Mouse (Mus musculus): ENCODE results near the gene Ankrd49. TPM values are rescaled to one million over a fixed set of nuclear protein-coding genes. Genes with fewer than 3 reads are reported as not detected.
A peak's percentile ranks its signal among the peaks of the same experiment; 100 is the strongest.

Ankrd49 gene
- 43.0 and 45.7 TPM in 2 replicates for polyA plus RNA-seq (2015; fragmentation: Nextera tagmentation; extraction: Ambion mirVana)

DNA sequence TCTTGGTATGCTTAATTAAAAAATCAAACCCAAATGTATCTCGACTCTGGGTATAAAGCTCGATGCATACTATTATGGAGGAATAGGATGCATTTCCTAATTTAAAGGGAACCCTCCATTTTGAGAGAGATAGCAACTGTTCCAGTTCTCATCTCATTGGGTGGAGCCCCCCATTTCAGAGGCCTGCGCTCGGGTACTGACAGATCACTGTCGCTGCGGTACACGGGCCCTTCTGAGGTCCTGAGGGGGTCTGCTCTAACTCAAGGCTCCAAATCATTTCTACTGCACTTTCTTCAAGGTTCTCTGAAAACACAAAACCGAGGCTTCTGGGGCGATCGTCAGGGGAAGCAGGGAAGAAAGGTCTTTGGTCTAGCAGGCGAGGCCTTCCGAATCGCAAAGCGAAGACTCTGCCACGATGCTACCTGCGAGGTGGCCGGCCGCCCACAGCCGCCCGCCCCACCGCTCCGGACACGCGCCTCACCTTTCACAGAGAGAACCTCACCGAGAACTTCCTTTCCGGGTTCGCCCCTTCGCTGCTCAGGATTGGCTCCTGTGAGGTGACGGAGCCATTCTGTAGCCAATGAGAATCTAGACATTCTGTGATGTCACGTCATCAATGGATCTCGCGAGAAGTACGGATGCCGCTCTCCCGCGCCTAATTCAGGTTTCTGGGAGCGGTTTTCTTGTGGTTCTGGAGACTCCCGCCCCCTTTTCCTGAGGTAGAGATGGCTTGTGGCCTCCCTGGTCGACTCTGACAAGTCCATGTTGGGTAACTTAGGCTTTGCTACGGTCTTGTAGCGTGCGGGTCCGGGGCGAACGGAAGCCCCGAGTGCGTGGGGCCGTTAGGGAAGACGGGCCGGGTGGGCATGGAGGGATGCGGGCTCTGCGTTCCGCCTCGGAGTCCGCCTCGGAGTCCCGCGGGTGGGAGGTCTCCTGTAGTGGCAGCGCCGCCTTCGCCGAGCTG, at the start of gene Ankrd49, which contains the start of gene Mre11a:
Ankrd49 (minus strand) TSS at position 818 of the 964 bp plus-strand sequence.
Mre11a (plus strand) TSS at position 616 of the 964 bp plus-strand sequence.
- no peaks in the 10 kb centered on the region for H3K27me3 ChIP-seq
- peak within 1 kb of the TSS; percentile 85 for H3K9ac ChIP-seq
- peak within 1 kb of the TSS; percentile 98 for H3K27ac ChIP-seq
- H3K4me1 ChIP-seq, result peaks cover 9% of the 10 kb centered on the region
- peak within 1 kb of the TSS; percentile 66 for H3K4me2 ChIP-seq
- WGBS, result under 1% methylated on average over 62 of the region's 62 CpGs
- peak; percentile 100 for ATAC-seq (replicated peaks; ENCODE audit: low FRiP score)
- peaks cover 61% of the 10 kb centered on the region for H3K36me3 ChIP-seq
- H3K9me3 ChIP-seq (replicated peaks), result no peaks in the 10 kb centered on the region
- peak within 1 kb of the TSS; percentile 87 for H3K4me3 ChIP-seq (replicated peaks)

DNA sequence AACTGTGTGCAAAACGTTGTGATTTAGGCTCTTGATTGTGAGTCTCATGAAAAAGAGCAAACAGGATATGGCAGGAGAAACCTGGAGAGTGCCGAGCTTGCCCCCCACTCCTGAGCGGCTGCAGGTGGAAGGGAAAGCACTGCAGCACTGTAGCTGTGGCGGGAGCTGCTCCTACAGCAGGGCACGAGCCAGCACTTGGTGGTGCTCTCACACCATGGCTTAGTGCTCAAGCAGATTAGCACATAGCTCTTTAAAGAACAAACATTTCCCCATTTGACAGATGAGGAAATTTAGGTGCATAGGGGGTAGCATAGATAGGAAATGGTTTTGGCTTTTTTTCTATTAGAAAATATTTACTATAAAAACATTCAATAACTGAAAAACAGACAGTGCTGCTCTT, 47.4 kb upstream of the Ankrd49 start:
- no peaks in the 10 kb centered on the region for H3K4me1 ChIP-seq
- no peak for ATAC-seq (replicated peaks; ENCODE audit: low FRiP score)
- H3K9ac ChIP-seq, result no peak overlapping the region
- no peak overlapping the region for H3K4me3 ChIP-seq (replicated peaks)
- WGBS, result 82% methylated on average over 5 of the region's 5 CpGs
- no peaks in the 10 kb centered on the region for H3K9me3 ChIP-seq (replicated peaks)
- H3K4me2 ChIP-seq, result no peak overlapping the region
- H3K27me3 ChIP-seq, result no peaks in the 10 kb centered on the region
- H3K36me3 ChIP-seq, result peaks cover 86% of the 10 kb centered on the region
- H3K27ac ChIP-seq, result no peak overlapping the region

DNA sequence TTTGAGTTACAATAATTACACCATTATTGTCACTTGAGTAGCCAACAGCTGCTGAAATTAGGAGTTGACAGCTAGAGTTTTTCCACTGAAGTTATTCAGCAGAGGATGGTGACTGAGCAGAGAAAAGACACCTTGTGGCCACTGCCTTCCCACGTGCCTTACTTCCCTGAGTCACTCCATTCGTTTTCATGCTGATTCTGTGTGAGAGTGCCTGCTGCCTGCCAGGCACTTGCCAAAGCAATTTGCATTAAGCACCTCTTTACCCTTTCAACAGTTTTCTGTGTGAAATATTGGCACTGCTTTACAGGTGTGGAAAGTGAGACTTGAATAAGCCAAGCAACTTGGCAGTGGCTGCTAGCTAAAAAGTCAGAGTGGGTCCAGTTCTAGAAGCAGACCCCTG, 43.2 kb upstream of the Ankrd49 start:
- ATAC-seq (replicated peaks; ENCODE audit: low FRiP score), result no peak
- WGBS, result 72% methylated on average over 2 of the region's 2 CpGs
- Histone ChIP-seq H3K27me3 (no peaks in the 10 kb centered on the region), H3K4me2 (no peak overlapping the region), H3K36me3 (peaks cover 83% of the 10 kb centered on the region), H3K9ac (no peak overlapping the region), H3K4me1 (no peaks in the 10 kb centered on the region), H3K4me3 (replicated peaks) (no peak overlapping the region), H3K27ac (no peak overlapping the region), H3K9me3 (replicated peaks) (no peaks in the 10 kb centered on the region)

DNA sequence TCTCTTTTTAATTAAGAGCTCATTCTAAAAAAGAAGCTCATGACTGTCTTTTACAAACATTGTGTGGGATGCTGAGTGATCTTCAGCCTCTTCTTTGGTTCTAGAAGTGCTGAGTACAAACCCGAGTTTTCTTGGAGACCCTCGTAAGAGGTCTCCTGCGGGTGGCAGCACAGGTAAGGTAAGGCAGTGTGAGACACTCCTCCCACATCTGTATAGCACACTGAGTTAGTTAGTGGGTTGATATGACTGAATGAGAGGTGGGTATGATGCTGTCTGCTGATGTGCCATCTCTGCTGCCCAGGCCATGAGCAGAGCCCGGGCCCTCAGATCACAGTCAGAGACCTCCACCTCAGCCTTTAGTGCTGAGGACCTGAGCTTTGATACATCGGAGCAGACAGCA, 40.2 kb upstream of the Ankrd49 start:
- Histone ChIP-seq H3K9ac (no peak overlapping the region), H3K27ac (no peak overlapping the region), H3K4me1 (no peaks in the 10 kb centered on the region), H3K4me2 (no peak overlapping the region), H3K36me3 (peaks cover 83% of the 10 kb centered on the region), H3K9me3 (replicated peaks) (no peaks in the 10 kb centered on the region), H3K4me3 (replicated peaks) (no peak overlapping the region), H3K27me3 (no peaks in the 10 kb centered on the region)
- 86% methylated on average over 5 of the region's 5 CpGs for WGBS
- ATAC-seq (replicated peaks; ENCODE audit: low FRiP score), result no peak

DNA sequence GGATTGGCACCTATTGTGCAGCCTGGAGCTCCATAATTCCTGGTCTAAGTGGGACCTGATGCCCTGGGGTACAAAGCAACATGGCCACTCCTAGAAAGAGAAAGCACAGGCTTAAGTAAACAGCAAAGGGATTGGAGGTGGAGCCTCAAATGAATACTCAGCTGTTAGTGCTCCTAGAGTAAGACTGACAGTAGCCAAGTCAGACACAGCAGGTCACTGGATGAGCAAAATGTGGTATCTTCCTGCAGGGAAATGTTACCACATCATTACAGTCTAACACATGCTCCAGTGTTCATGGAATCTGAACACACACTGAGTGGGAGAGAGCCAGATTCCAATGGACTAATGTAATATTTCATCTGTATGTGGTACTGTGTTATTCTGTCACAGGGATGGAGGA, 36.7 kb upstream of the Ankrd49 start:
- no peak overlapping the region for H3K27ac ChIP-seq
- no peaks in the 10 kb centered on the region for H3K9me3 ChIP-seq (replicated peaks)
- H3K36me3 ChIP-seq, result peaks cover 91% of the 10 kb centered on the region
- no peak overlapping the region for H3K9ac ChIP-seq
- no peak overlapping the region for H3K4me2 ChIP-seq
- no peak for ATAC-seq (replicated peaks; ENCODE audit: low FRiP score)
- H3K4me1 ChIP-seq, result no peaks in the 10 kb centered on the region
- H3K27me3 ChIP-seq, result no peaks in the 10 kb centered on the region
- no peak overlapping the region for H3K4me3 ChIP-seq (replicated peaks)

DNA sequence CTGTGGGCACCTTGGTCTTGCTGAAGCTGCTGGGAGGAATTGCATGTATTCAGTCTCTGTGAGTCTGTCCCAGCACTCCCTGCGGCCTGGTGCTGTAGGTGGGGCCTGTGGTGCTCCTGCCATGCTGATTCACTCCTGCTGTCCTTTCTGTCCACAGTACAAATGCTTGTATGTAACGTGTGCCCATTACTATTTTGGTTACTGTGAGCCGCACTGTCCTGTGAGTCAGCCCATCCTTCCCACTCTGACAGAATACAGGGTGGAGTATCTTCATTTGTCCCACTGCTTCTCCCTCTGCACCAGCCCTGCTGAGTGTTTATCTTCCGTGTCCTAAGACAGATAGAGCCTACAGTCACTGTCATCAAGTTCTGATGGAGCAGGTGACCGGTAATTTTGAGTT, 25.5 kb upstream of the Ankrd49 start:
- ATAC-seq (replicated peaks; ENCODE audit: low FRiP score), result no peak
- peaks cover 78% of the 10 kb centered on the region for H3K36me3 ChIP-seq
- 95% methylated on average over 5 of the region's 5 CpGs for WGBS

DNA sequence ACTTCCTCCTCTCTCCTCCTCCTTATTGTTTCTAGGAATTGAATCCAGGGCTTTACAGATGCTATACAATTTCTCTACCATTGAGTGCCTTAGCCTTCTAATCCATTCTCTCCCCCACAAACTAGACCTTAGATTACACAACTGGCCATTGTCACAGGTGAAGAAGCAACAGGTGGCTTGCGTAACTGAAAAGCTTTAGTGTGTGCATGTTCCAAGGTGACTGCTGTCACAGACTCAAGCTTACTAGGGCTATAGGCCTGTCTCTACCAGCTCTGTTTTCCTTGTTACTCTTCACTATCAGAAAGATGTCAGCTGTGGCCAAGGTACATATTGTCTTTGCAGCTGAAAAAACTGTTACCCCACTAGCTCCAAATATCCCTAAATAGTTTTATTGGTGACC, 22.1 kb upstream of the Ankrd49 start:
- H3K4me2 ChIP-seq, result no peak overlapping the region
- no peak overlapping the region for H3K9ac ChIP-seq
- H3K9me3 ChIP-seq (replicated peaks), result no peaks in the 10 kb centered on the region
- no peaks in the 10 kb centered on the region for H3K27me3 ChIP-seq
- no peak overlapping the region for H3K4me3 ChIP-seq (replicated peaks)
- H3K27ac ChIP-seq, result no peak overlapping the region
- no peaks in the 10 kb centered on the region for H3K4me1 ChIP-seq
- ATAC-seq (replicated peaks; ENCODE audit: low FRiP score), result no peak
- 89% methylated on average over 1 of the region's 1 CpGs for WGBS
- H3K36me3 ChIP-seq, result peaks cover 81% of the 10 kb centered on the region

More for the DNA sequence above, 25.5 kb upstream of the Ankrd49 start:
- no peak overlapping the region for H3K27ac ChIP-seq
- no peaks in the 10 kb centered on the region for H3K27me3 ChIP-seq
- H3K9ac ChIP-seq, result no peak overlapping the region
- no peak overlapping the region for H3K4me3 ChIP-seq (replicated peaks)
- H3K4me2 ChIP-seq, result no peak overlapping the region
- H3K9me3 ChIP-seq (replicated peaks), result no peaks in the 10 kb centered on the region
- H3K4me1 ChIP-seq, result no peaks in the 10 kb centered on the region

DNA sequence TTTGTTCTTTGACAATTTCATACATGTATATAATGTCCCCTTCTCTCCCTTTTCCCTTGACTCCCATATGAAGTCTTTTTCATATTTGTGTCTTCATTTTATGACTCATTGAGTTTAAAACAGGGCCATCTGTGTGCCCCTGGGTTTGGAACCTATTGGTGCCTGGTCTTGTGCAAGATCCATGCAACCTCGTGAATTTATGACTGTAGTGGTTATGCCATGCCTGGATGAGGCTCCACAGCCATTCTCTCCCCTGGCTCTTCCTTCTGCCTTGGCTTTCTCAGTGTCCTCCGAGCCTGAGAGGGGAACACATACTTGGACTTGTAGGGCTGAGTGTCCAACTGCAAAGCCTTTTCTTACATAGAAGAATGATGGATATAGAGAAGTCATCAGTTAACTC, 21.1 kb upstream of the Ankrd49 start:
- 93% methylated on average over 2 of the region's 2 CpGs for WGBS
- Histone ChIP-seq H3K9ac (no peak overlapping the region), H3K4me2 (no peak overlapping the region), H3K36me3 (peaks cover 82% of the 10 kb centered on the region), H3K27ac (no peak overlapping the region), H3K4me1 (no peaks in the 10 kb centered on the region), H3K9me3 (replicated peaks) (no peaks in the 10 kb centered on the region), H3K27me3 (no peaks in the 10 kb centered on the region), H3K4me3 (replicated peaks) (no peak overlapping the region)
- ATAC-seq (replicated peaks; ENCODE audit: low FRiP score), result no peak

DNA sequence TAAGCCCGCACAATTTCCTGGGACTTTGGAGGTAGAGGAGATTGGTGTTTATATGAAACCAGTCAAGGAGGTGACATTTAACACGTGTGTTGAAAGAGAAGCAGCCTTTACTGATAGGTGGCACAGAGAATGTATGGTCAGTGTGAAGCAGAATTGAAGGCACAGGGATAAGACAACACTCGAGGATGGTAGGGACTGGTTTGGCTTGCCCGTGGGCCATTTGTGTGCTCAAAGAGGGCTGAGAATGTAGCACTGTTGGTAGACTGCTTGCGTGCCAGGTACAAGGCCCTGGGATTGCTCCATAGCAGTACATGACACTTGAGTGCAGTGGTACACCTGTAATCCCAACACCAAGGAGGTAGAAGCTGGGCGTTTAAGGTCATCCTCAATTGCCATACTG, 2.7 kb upstream of the Ankrd49 start:
- ATAC-seq (replicated peaks; ENCODE audit: low FRiP score), result no peak
- Histone ChIP-seq H3K36me3 (peaks cover 63% of the 10 kb centered on the region), H3K9me3 (replicated peaks) (no peaks in the 10 kb centered on the region), H3K4me2 (no peak overlapping the region), H3K4me1 (peaks cover 9% of the 10 kb centered on the region), H3K4me3 (replicated peaks) (no peak overlapping the region), H3K27ac (no peak overlapping the region), H3K9ac (no peak overlapping the region), H3K27me3 (no peaks in the 10 kb centered on the region)
- WGBS, result 89% methylated on average over 6 of the region's 6 CpGs

DNA sequence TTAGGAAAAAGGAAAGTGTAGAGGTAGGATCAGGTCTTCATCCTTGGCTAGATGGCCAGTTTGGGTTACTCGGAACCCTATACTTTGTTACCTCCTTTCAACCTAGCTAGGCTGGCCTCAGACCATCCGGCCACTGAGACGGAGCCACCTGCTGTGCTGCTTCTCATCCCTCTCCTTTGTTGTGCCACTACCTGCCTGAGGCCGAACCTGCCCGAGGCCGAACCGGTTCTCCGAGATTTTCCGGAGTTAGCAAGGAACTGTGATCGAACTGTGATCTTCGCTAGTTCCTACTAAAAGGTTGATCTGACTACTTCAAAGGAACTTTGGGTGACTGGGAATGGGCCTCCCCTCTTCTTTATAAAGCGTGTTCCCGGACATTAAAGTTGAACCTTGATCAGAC, 6.3 kb downstream of the Ankrd49 start:
- WGBS, result 40% methylated on average over 13 of the region's 13 CpGs

DNA sequence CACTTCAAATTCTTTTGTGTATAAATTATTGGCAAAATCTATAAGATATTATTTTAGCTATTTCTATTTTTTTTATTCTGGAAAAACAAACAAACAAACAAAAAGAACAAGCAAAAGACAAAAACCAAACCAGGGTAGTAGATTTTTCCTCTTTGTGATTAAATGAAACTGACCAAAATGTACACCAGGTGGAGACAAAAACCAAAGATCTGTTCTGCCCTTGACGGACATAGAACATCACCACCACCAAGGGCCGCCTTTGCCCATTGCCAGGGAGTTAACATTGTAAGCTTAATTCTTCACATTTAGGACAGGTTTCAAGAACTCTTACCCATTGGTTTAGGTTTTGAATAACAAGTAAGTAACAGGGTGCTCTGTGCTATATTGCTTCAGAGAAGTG, 10.8 kb downstream of the Ankrd49 start:
- Histone ChIP-seq H3K27me3 (peaks cover 23% of the 10 kb centered on the region; the same call in 1 of the 2 replicates), H3K9ac (no peak overlapping the region), H3K9me3 (replicated peaks) (no peaks in the 10 kb centered on the region), H3K4me1 (peaks cover 6% of the 10 kb centered on the region), H3K4me2 (no peak overlapping the region), H3K4me3 (replicated peaks) (no peak overlapping the region), H3K27ac (no peak overlapping the region), H3K36me3 (no peaks in the 10 kb centered on the region)
- 49% methylated on average over 2 of the region's 2 CpGs for WGBS
- no peak for ATAC-seq (replicated peaks; ENCODE audit: low FRiP score)

More for the DNA sequence above, 6.3 kb downstream of the Ankrd49 start:
- no peaks in the 10 kb centered on the region for H3K9me3 ChIP-seq (replicated peaks)
- H3K4me2 ChIP-seq, result no peak overlapping the region
- peaks cover 30% of the 10 kb centered on the region for H3K36me3 ChIP-seq
- ATAC-seq (replicated peaks; ENCODE audit: low FRiP score), result no peak
- no peaks in the 10 kb centered on the region for H3K27me3 ChIP-seq
- no peaks in the 10 kb centered on the region for H3K4me1 ChIP-seq
- no peak overlapping the region for H3K9ac ChIP-seq
- no peak overlapping the region for H3K27ac ChIP-seq
- no peak overlapping the region for H3K4me3 ChIP-seq (replicated peaks)

- peaks cover 6% of the 10 kb centered on the region for H3K4me1 ChIP-seq
- H3K36me3 ChIP-seq, result no peaks in the 10 kb centered on the region
- H3K27me3 ChIP-seq, result peaks cover 36% of the 10 kb centered on the region
- 87% methylated on average over 2 of the region's 2 CpGs for WGBS
- no peak overlapping the region for H3K9ac ChIP-seq
- no peak overlapping the region for H3K27ac ChIP-seq
- no peaks in the 10 kb centered on the region for H3K9me3 ChIP-seq (replicated peaks)
- no peak for ATAC-seq (replicated peaks; ENCODE audit: low FRiP score)
- no peak overlapping the region for H3K4me3 ChIP-seq (replicated peaks)
- H3K4me2 ChIP-seq, result no peak overlapping the region
These were observed 12.6 kb downstream of the Ankrd49 start for GRCm38 (mm10) chr9:14772074-14772473.
